Mouse (Mus musculus) layer of hippocampus, adult 2 months (tissue): ENCODE data around the gene Polrmt. TPM values are rescaled to one million over a fixed set of nuclear protein-coding genes. Genes with fewer than 3 reads are reported as not detected.
A peak's percentile ranks its signal among the peaks of the same experiment; 100 is the strongest.
"Not testable (repeated sequence)": the region's sequence is repeated elsewhere in the genome, so short reads cannot be mapped to it uniquely, and the experiment has no call there.

Source experiments
- DNase-seq, 2 experiments: peaks; one replicate each; pipeline ENCODE4 v3.0.0; 2022; ENCODE audit warnings: low spot score in 2 of 2
- H3K27ac ChIP-seq: fragments of 200-600 bp; 2 replicates; pipeline ENCODE4 v1.8.1; 2022
- H3K4me3 ChIP-seq: fragments of 200-600 bp; 2 replicates; pipeline ENCODE4 v1.8.1; 2022; ENCODE audit warnings: mild to moderate bottlenecking
- CTCF ChIP-seq: fragments of 200-600 bp; conservative IDR thresholded peaks from 2 replicates; pipeline ENCODE4 v1.8.1; 2022; ENCODE audit warnings: antibody characterized with exemption, mild to moderate bottlenecking, moderate library complexity
- total RNA-seq, 2 experiments: library from RNA; stranded (reverse); gene quantifications; 2 replicates each; pipeline ENCODE4 v1.2.3; 2021

Gene Polrmt
- total RNA-seq, 2 experiments from 2014 or later = 44.5 to 50.6 TPM

- Histone ChIP-seq H3K4me3 (peak overlapping the region; percentile 94), H3K27ac (peak overlapping the region; percentile 97)
- no peak for TF ChIP-seq CTCF
- peak; percentile 96 to 97 for DNase-seq
Observed at GRCm38 (mm10) chr10:79767372-79768244, 21.2 kb upstream of the Polrmt start.

GRCm38 (mm10) chr10:79766508-79767325 lies 20.3 kb upstream of the Polrmt start, which contains the start of gene Rnf126:
Gene Rnf126 (minus strand): TSS chr10:79766952.
- Histone ChIP-seq H3K27ac (peak within 1 kb of the TSS; percentile 97), H3K4me3 (peak within 1 kb of the TSS; percentile 94)
- no peak for TF ChIP-seq CTCF
- DNase-seq = peak; percentile 97 to 98

GRCm38 (mm10) chr10:79766001-79766507 lies 19.7 kb upstream of the Polrmt start:
- no peak for TF ChIP-seq CTCF
- DNase-seq = no peak
- Histone ChIP-seq H3K27ac (peak overlapping the region; percentile 97), H3K4me3 (peak overlapping the region; percentile 94)

- TF ChIP-seq CTCF = no peak
- DNase-seq = no peak
Observed at GRCm38 (mm10) chr10:79765228-79765745, 18.9 kb upstream of the Polrmt start.

GRCm38 (mm10) chr10:79764234-79764633 lies 17.9 kb upstream of the Polrmt start:
- no peak for TF ChIP-seq CTCF
- DNase-seq = no peak
- no peak overlapping the region for H3K4me3 ChIP-seq
- H3K27ac ChIP-seq = no peak overlapping the region

More at GRCm38 (mm10) chr10:79765228-79765745, 18.9 kb upstream of the Polrmt start:
- Histone ChIP-seq H3K27ac (no peak overlapping the region), H3K4me3 (peak overlapping the region; percentile 94)

GRCm38 (mm10) chr10:79762875-79763274 lies 16.5 kb upstream of the Polrmt start:
- DNase-seq = no peak
- Histone ChIP-seq H3K27ac (no peak overlapping the region), H3K4me3 (no peak overlapping the region)
- TF ChIP-seq CTCF = no peak

GRCm38 (mm10) chr10:79760603-79761143 lies 14.3 kb upstream of the Polrmt start:
- no peak overlapping the region for H3K4me3 ChIP-seq
- no peak overlapping the region for H3K27ac ChIP-seq
- TF ChIP-seq CTCF = no peak
- no peak for DNase-seq

- not testable (repeated sequence) for H3K27ac ChIP-seq, DNase-seq, H3K4me3 ChIP-seq
Observed at GRCm38 (mm10) chr10:79759675-79760074, 13.3 kb upstream of the Polrmt start.

- TF ChIP-seq CTCF = no peak
- Histone ChIP-seq H3K27ac (no peak overlapping the region), H3K4me3 (no peak overlapping the region)
- no peak for DNase-seq
Observed at GRCm38 (mm10) chr10:79756660-79757059, 10.3 kb upstream of the Polrmt start.

- H3K4me3 ChIP-seq = no peak overlapping the region
- H3K27ac ChIP-seq = no peak overlapping the region
- DNase-seq = no peak
- TF ChIP-seq CTCF = no peak
Observed at GRCm38 (mm10) chr10:79755854-79756253, 9.5 kb upstream of the Polrmt start.

GRCm38 (mm10) chr10:79754856-79755516 lies 8.6 kb upstream of the Polrmt start, which contains the start of gene Fgf22:
Gene Fgf22 (plus strand): TSS chr10:79755076.
- peak within 1 kb of the TSS; percentile 53 for H3K4me3 ChIP-seq
- DNase-seq = peak; percentile 54 to 73
- TF ChIP-seq CTCF = no peak
- H3K27ac ChIP-seq = peak within 1 kb of the TSS; percentile 21; the same call in 1 of the 2 replicates

- no peak for TF ChIP-seq CTCF
- DNase-seq = no peak
Observed at GRCm38 (mm10) chr10:79748496-79748895, 2.1 kb upstream of the Polrmt start.

More at GRCm38 (mm10) chr10:79748496-79748895, 2.1 kb upstream of the Polrmt start:
- Histone ChIP-seq H3K27ac (no peak overlapping the region), H3K4me3 (no peak overlapping the region)
